Comparison of ENCODE assay signal across 26 mouse cellular contexts in genomic region chr10:108649174-108649573, GRCm38 (mm10). TPM values are rescaled to one million over a fixed set of nuclear protein-coding genes. Genes with fewer than 3 reads are reported as not detected.
DNase-seq lines count a peak whose midpoint lies in the region; TF ChIP-seq lines count a peak whose summit lies in the region.
"Had no signal": no experiment of that assay in that cellular context is flagged by ENCODE, and none has a peak within 500 bp of the region (broad histone marks: within the 10 kb centered on the region; RNA-seq: fewer than 3 reads in every experiment).

No protein-coding gene starts in this region.

- no peak overlapping the region for H3K4me3 ChIP-seq in layer of hippocampus, adult 2 months
- H3K4me3 ChIP-seq in cerebellum, adult 2 months (replicated peaks; ENCODE audit: insufficient read depth, low read depth, low read length) = no peak overlapping the region
- no peak overlapping the region for H3K4me3 ChIP-seq in cortical plate, adult 2 months (ENCODE audit: insufficient read depth, low read length)
- H3K4me3 ChIP-seq: forebrain, embryonic 12.5 days had no signal

- intact Hi-C loops in heart, postnatal 10 days (cut with DNase I) = no loop called here

- TF ChIP-seq POLR2A in cerebellum, adult 2 months (IDR thresholded peaks at IDR 0.05; ENCODE audit: borderline replicate concordance, insufficient read depth, low read length) = no peak
- TF ChIP-seq POLR2A in cortical plate, adult 2 months (IDR thresholded peaks at IDR 0.05; ENCODE audit: extremely low read depth, insufficient read depth, low read length) = no peak

- WGBS in cerebellum, adult 2 months = 16% methylated on average over 7 of the region's 7 CpGs

- no peak for DNase-seq in layer of hippocampus, adult 2 months (ENCODE audit: low spot score in 2 of 2)
- DNase-seq in layer of hippocampus, adult 9-10 months (ENCODE audit: low spot score) = no peak
- peak; percentile 61 for DNase-seq in cerebellum, adult 11 months
- DNase-seq in cerebellum, adult 2 months = peak; percentile 68 to 81
- DNase-seq in gastrocnemius, adult 18-20 months (ENCODE audit: low spot score) = no peak
- no peak for DNase-seq in testis, postnatal 10 days (ENCODE audit: low spot score)
- DNase-seq in heart, postnatal 10 days = no peak
- DNase-seq: adrenal gland, postnatal 14 days; embryo, embryonic 11 days; kidney, postnatal 4 days; layer of hippocampus, postnatal 36 days; left cerebral cortex, postnatal 4 days; lung, adult 18-20 months; right cerebral cortex, postnatal 14 days; thymus, postnatal 36 days had no signal

- no peaks in the 10 kb centered on the region for H3K27me3 ChIP-seq in cerebellum, adult 2 months (ENCODE audit: control insufficient read depth, insufficient read depth, low read length)
- H3K27me3 ChIP-seq: forebrain, embryonic 12.5 days; Patski had no signal

- no peak for TF ChIP-seq CTCF in layer of hippocampus, adult 2 months (conservative IDR thresholded peaks at IDR 0.05)
- TF ChIP-seq CTCF in cerebellum, adult 2 months (IDR thresholded peaks at IDR 0.05; ENCODE audit: borderline replicate concordance, insufficient read depth, low read depth, low read length) = no peak
- TF ChIP-seq CTCF in cortical plate, adult 2 months (IDR thresholded peaks at IDR 0.05; ENCODE audit: extremely low read depth, insufficient read depth, low read length) = no peak

- peaks cover 12% of the 10 kb centered on the region for H3K4me1 ChIP-seq in cerebellum, adult 2 months (ENCODE audit: control insufficient read depth, insufficient read depth, low read length)
- peaks cover 2% of the 10 kb centered on the region; the same call in 1 of the 2 replicates for H3K4me1 ChIP-seq in cortical plate, adult 2 months (ENCODE audit: control insufficient read depth, insufficient read depth, low read length)
- H3K4me1 ChIP-seq: forebrain, embryonic 12.5 days had no signal

- H3K27ac ChIP-seq in layer of hippocampus, adult 2 months = peak overlapping the region; percentile 77
- peak overlapping the region; percentile 91 for H3K27ac ChIP-seq in cerebellum, adult 2 months (ENCODE audit: insufficient read depth, low read length)
- H3K27ac ChIP-seq in cortical plate, adult 2 months (ENCODE audit: insufficient read depth, low read length) = peak overlapping the region; percentile 32
- H3K27ac ChIP-seq: forebrain, embryonic 12.5 days had no signal

RNA-seq across cellular contexts. Expression of gene Gm5136, which starts 50.8 kb away (rescaled TPM):
- total RNA-seq in layer of hippocampus, adult 2 months (2021) = 1 to 10 TPM; 3.5 TPM
- 0.70 and 0.95 TPM in 2 replicates for polyA plus RNA-seq in cerebellum, adult 2 months (2012; rRNA removed)
- 1.6 and 2.2 TPM in 2 replicates for polyA plus RNA-seq in cortical plate, adult 2 months (2012; rRNA removed)
- not detected for total RNA-seq in gastrocnemius, adult 18-20 months (2021)
- total RNA-seq in heart, postnatal 10 days (2021) = not detected
- total RNA-seq: adrenal gland, postnatal 14 days; gastrocnemius, adult 8-10 months; heart, adult 8-10 months; megakaryocyte-erythroid progenitor cell, adult 5-6 weeks had no signal
- polyA plus RNA-seq: activated CD4-positive, CD25-positive, alpha-beta regulatory T cell, adult 4 months; heart, postnatal 0 days; kidney, embryonic 14.5 days; liver, adult 2 months; Patski; spleen, adult 2 months had no signal

Comparison
In these comparisons a context has a peak if more than half of its experiments do, and no peak if none do; other contexts are left out.
1. DNase-seq: peak in cerebellum, adult 11 months (single experiment) and cerebellum, adult 2 months (2 of 2); none in layer of hippocampus, adult 2 months (0 of 2), layer of hippocampus, adult 9-10 months (single experiment), gastrocnemius, adult 18-20 months (single experiment), testis, postnatal 10 days (single experiment) and heart, postnatal 10 days (0 of 2).
2. H3K27ac ChIP-seq: peak in every context shown above with its lines; median percentile 91 in cerebellum, adult 2 months; 77 in layer of hippocampus, adult 2 months; 32 in cortical plate, adult 2 months.
3. RNA of gene Gm5136, which starts 50.8 kb away (total RNA-seq): 3.5 TPM in layer of hippocampus, adult 2 months; not detected in gastrocnemius, adult 18-20 months and not detected in heart, postnatal 10 days; every median in the first group is over 4 times any median in the second.